Mouse (Mus musculus): ENCODE measurements around the gene Wnt2b. TPM values are rescaled to one million over a fixed set of nuclear protein-coding genes. Genes with fewer than 3 reads are reported as not detected.

The Wnt2b gene
- polyA plus RNA-seq, 1 experiment from 2014 or later, result 2.1 TPM

DNA sequence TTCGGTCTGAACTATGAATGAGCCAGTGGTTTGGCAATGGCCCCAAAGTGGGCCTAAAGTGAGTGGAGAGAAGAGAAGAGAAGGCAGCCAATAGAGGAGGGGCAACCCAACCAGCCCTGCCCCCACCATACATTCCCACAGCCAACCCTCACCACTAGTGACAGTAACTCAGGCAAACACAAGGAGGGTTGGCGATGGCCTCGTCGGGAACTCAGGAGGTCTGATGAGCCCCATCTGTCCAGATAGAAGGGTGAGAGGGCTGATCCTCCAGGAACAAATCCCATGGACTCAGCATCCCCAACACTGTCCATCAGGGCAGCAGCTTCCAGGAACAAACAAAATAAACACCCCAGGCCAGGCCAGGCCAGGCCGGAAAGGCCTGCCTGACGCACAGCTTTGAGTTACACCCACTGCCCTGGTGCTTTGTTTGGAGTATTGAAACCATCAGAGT, 5.6 kb downstream of the Wnt2b start:
- DNase-seq (ENCODE audit: low spot score) (no peak), ATAC-seq (ENCODE audit: low FRiP score) (no peak)
- H3K9ac ChIP-seq (ENCODE audit: low read depth, low read length), result no peak overlapping the region
- H3K4me1 ChIP-seq (replicated peaks; ENCODE audit: control insufficient read depth, insufficient read depth, low read length), result no peaks in the 10 kb centered on the region
- no peak overlapping the region for H3K4me2 ChIP-seq (replicated peaks; ENCODE audit: low read depth, low read length)
- 85% methylated on average over 6 of the region's 6 CpGs for WGBS
- H3K4me3 ChIP-seq (ENCODE audit: low read depth, low read length), result no peak overlapping the region
- H3K36me3 ChIP-seq (ENCODE audit: control insufficient read depth, insufficient read depth, low read length), result no peaks in the 10 kb centered on the region
- no peaks in the 10 kb centered on the region for H3K9me3 ChIP-seq (ENCODE audit: control insufficient read depth, low read length)
- H3K27ac ChIP-seq (ENCODE audit: low read depth, low read length), result no peak overlapping the region
- H3K27me3 ChIP-seq (ENCODE audit: control insufficient read depth, insufficient read depth, low read length), result peaks cover 25% of the 10 kb centered on the region

DNA sequence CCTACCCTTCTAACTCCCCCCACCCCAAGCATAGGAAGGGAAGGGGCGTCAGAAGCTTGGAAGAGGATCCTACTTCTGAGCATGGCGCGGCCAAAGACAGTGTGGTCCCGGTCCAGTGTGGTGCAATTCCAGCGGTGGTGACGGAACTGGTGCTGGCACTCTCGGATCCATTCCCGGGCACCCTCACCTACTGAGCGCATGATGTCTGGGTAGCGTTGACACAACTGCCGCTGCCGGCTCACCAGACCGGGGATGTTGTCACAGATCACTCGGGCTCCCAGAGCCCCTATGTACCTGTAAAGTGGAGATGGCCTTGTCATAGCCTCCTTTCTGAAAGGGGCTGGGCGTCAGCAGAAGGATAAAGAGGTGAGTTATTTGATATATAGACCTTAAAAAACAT, 7.2 kb downstream of the Wnt2b start:
- no peak overlapping the region for H3K4me2 ChIP-seq (replicated peaks; ENCODE audit: low read depth, low read length)
- no peaks in the 10 kb centered on the region for H3K36me3 ChIP-seq (ENCODE audit: control insufficient read depth, insufficient read depth, low read length)
- H3K4me3 ChIP-seq (ENCODE audit: low read depth, low read length), result no peak overlapping the region
- peaks cover 10% of the 10 kb centered on the region for H3K27me3 ChIP-seq (ENCODE audit: control insufficient read depth, insufficient read depth, low read length)
- DNase-seq (ENCODE audit: low spot score) (no peak), ATAC-seq (ENCODE audit: low FRiP score) (no peak)
- 95% methylated on average over 15 of the region's 15 CpGs for WGBS
- no peaks in the 10 kb centered on the region for H3K9me3 ChIP-seq (ENCODE audit: control insufficient read depth, low read length)
- H3K27ac ChIP-seq (ENCODE audit: low read depth, low read length), result no peak overlapping the region
- no peak overlapping the region for H3K9ac ChIP-seq (ENCODE audit: low read depth, low read length)
- H3K4me1 ChIP-seq (replicated peaks; ENCODE audit: control insufficient read depth, insufficient read depth, low read length), result no peaks in the 10 kb centered on the region

DNA sequence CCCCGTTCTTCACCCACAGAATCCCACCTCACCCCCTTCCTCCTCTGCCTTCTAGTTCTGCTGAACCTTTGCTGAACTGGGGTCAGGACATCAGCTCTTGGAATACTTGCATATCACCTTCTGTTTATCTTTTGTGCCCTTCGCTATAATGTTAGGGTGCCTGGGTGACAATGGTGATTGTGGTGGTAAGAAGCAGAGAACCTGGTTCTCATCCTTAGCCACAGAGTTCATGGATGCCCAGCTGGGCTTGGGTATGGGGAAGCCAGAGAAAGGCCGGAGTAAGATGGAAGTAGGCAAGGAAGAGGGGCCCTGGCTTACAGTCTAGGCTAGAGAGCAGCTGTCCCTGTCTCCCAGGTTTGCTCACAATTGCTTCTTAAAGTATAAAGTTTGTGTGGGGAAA, 7.6 kb downstream of the Wnt2b start:
- Histone ChIP-seq H3K9ac (ENCODE audit: low read depth, low read length) (no peak overlapping the region), H3K9me3 (ENCODE audit: control insufficient read depth, low read length) (no peaks in the 10 kb centered on the region), H3K4me1 (replicated peaks; ENCODE audit: control insufficient read depth, insufficient read depth, low read length) (no peaks in the 10 kb centered on the region), H3K4me2 (replicated peaks; ENCODE audit: low read depth, low read length) (no peak overlapping the region), H3K4me3 (ENCODE audit: low read depth, low read length) (no peak overlapping the region), H3K27ac (ENCODE audit: low read depth, low read length) (no peak overlapping the region), H3K27me3 (ENCODE audit: control insufficient read depth, insufficient read depth, low read length) (peaks cover 6% of the 10 kb centered on the region), H3K36me3 (ENCODE audit: control insufficient read depth, insufficient read depth, low read length) (no peaks in the 10 kb centered on the region)
- whole genome bisulfite sequencing, result 94% methylated on average over 3 of the region's 3 CpGs
- DNase-seq (ENCODE audit: low spot score), result no peak
- ATAC-seq (ENCODE audit: low FRiP score), result no peak

DNA sequence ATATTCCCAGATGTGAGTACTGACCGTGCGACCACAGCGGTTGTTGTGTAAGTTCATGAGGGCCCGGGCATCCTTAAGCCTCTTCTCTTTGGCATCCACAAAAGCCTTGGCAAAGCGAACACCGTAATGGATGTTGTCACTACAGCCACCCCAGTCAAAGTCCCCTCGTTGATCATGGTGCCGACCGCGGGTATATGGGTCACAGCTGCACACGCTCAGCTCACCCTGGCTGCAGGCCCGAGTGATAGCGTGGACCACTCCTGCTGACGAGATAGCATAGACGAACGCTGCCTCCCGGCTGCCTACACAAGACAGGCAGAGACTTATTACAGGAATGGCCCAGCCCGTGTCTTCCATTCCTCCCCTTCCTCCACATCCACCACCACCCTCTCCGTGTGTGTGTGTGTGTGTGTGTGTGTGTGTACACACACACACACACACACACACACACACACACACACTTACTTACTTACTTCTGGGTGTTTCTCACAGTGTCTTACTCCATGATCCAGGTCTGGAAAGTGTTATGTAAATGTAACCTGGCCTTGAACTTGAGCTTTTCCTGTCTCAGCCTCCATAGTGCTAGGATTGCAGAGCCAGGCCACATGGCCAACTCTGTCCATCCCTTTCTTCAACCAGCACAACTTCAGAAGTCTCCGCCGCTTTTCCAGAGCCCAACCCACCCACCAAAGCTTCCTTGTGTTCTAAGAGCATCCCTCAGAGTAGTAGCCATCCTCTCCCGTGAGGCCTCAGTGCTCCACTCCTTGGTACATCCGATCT, 8.6 kb downstream of the Wnt2b start:
- Histone ChIP-seq H3K27ac (ENCODE audit: low read depth, low read length) (no peak overlapping the region), H3K4me2 (replicated peaks; ENCODE audit: low read depth, low read length) (no peak overlapping the region), H3K4me3 (ENCODE audit: low read depth, low read length) (no peak overlapping the region), H3K4me1 (replicated peaks; ENCODE audit: control insufficient read depth, insufficient read depth, low read length) (no peaks in the 10 kb centered on the region), H3K9ac (ENCODE audit: low read depth, low read length) (no peak overlapping the region), H3K27me3 (ENCODE audit: control insufficient read depth, insufficient read depth, low read length) (no peaks in the 10 kb centered on the region), H3K9me3 (ENCODE audit: control insufficient read depth, low read length) (no peaks in the 10 kb centered on the region), H3K36me3 (ENCODE audit: control insufficient read depth, insufficient read depth, low read length) (no peaks in the 10 kb centered on the region)
- ATAC-seq (ENCODE audit: low FRiP score) (no peak), DNase-seq (ENCODE audit: low spot score) (no peak)
- WGBS, result 95% methylated on average over 22 of the region's 23 CpGs

DNA sequence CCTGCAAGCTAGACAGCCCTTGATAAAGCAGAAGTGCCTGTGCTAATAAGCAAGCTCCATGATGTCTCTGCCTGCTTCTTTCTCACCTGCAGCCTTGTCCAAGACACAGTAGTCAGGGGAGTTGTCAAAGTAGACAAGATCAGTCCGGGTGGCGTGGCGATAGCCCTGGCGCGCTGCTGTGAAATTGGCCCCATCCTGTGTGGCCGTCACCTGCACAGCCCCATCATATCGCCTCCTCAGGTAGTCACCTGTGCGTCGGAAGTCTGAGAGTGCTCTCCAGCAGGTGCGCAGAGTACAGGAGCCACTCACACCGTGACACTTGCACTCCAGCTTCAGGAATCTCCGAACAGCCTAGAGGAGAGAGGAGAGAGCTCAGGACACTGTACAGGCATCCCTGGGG, 10.8 kb downstream of the Wnt2b start:
- no peak for DNase-seq (ENCODE audit: low spot score)
- no peak for ATAC-seq (ENCODE audit: low FRiP score)
- no peaks in the 10 kb centered on the region for H3K36me3 ChIP-seq (ENCODE audit: control insufficient read depth, insufficient read depth, low read length)

DNA sequence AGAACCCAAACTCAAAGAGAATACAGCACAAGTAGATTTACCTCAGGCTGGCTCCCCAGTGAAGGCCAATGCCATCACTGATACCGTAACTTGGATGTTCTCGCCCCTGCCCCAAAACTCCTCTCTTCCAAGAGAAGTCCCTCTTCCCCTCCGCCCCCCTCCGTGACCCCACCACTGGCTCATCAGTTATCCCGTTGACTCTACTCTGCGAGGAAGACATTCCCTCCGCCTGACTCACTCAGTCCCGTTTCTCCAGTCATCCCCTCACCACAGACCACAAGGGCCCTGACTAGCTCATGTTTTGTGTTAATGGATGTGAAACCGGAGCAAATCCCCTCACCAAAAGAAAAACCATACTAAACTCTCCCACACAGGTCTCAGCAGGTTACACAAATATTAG, 16.8 kb downstream of the Wnt2b start:
- H3K4me2 ChIP-seq (replicated peaks; ENCODE audit: low read depth, low read length), result no peak overlapping the region
- no peaks in the 10 kb centered on the region for H3K9me3 ChIP-seq (ENCODE audit: control insufficient read depth, low read length)
- no peaks in the 10 kb centered on the region for H3K4me1 ChIP-seq (replicated peaks; ENCODE audit: control insufficient read depth, insufficient read depth, low read length)
- DNase-seq (ENCODE audit: low spot score) (no peak), ATAC-seq (ENCODE audit: low FRiP score) (no peak)
- H3K27me3 ChIP-seq (ENCODE audit: control insufficient read depth, insufficient read depth, low read length), result no peaks in the 10 kb centered on the region
- no peaks in the 10 kb centered on the region for H3K36me3 ChIP-seq (ENCODE audit: control insufficient read depth, insufficient read depth, low read length)
- no peak overlapping the region for H3K9ac ChIP-seq (ENCODE audit: low read depth, low read length)
- 88% methylated on average over 9 of the region's 9 CpGs for WGBS
- no peak overlapping the region for H3K4me3 ChIP-seq (ENCODE audit: low read depth, low read length)
- no peak overlapping the region for H3K27ac ChIP-seq (ENCODE audit: low read depth, low read length)

More for the DNA sequence above, 10.8 kb downstream of the Wnt2b start:
- no peak overlapping the region for H3K9ac ChIP-seq (ENCODE audit: low read depth, low read length)
- H3K4me2 ChIP-seq (replicated peaks; ENCODE audit: low read depth, low read length), result no peak overlapping the region
- H3K27me3 ChIP-seq (ENCODE audit: control insufficient read depth, insufficient read depth, low read length), result no peaks in the 10 kb centered on the region
- no peaks in the 10 kb centered on the region for H3K9me3 ChIP-seq (ENCODE audit: control insufficient read depth, low read length)
- WGBS, result 96% methylated on average over 12 of the region's 12 CpGs
- H3K4me3 ChIP-seq (ENCODE audit: low read depth, low read length), result no peak overlapping the region
- H3K27ac ChIP-seq (ENCODE audit: low read depth, low read length), result no peak overlapping the region
- no peaks in the 10 kb centered on the region for H3K4me1 ChIP-seq (replicated peaks; ENCODE audit: control insufficient read depth, insufficient read depth, low read length)

DNA sequence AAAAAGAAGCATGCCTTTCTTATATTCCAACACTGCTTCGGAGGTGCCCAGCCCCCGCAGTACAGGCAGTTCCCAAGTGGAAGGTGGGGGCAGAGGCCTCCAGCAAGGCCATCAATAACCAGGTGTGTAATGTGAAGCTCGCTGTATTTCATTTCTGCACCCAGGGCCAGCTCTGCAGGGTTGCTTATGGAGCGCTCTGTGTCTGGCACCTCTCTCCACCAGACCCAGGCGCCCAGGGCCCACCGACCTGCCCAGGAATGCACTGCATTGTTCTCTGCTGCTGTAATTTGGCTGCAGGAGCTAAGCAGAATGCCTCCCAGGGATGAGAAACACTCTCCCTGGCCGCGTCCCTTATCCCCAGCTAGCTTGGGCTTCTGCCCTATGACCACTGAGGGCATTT, 18.4 kb downstream of the Wnt2b start:
- 43% methylated on average over 8 of the region's 8 CpGs for WGBS
- H3K9ac ChIP-seq (ENCODE audit: low read depth, low read length), result no peak overlapping the region
- ATAC-seq (ENCODE audit: low FRiP score), result no peak
- H3K4me1 ChIP-seq (replicated peaks; ENCODE audit: control insufficient read depth, insufficient read depth, low read length), result no peaks in the 10 kb centered on the region
- no peak overlapping the region for H3K4me2 ChIP-seq (replicated peaks; ENCODE audit: low read depth, low read length)
- H3K27ac ChIP-seq (ENCODE audit: low read depth, low read length), result no peak overlapping the region
- no peak for DNase-seq (ENCODE audit: low spot score)
- H3K9me3 ChIP-seq (ENCODE audit: control insufficient read depth, low read length), result no peaks in the 10 kb centered on the region
- no peaks in the 10 kb centered on the region for H3K36me3 ChIP-seq (ENCODE audit: control insufficient read depth, insufficient read depth, low read length)
- H3K4me3 ChIP-seq (ENCODE audit: low read depth, low read length), result no peak overlapping the region
- no peaks in the 10 kb centered on the region for H3K27me3 ChIP-seq (ENCODE audit: control insufficient read depth, insufficient read depth, low read length)

DNA sequence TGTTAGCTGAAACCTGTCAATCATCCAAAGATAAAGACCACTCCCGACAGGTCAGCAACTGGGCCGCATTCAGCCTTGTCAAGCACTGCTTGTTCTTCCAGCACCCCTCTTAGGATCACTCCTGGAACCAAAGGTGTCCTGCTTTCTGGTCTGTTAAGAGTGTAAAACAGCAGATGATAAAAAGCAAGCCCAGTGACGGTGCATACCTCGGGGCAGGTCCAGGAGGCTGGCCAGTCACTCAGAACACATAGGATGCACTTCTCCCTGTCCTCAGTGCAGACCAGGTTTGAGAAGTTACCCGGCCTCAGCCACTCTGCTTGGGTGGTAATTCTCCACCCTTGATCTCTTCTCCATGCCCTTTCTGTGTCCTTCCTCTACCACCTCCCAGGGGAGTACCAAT, 19.0 kb downstream of the Wnt2b start:
- Histone ChIP-seq H3K27me3 (ENCODE audit: control insufficient read depth, insufficient read depth, low read length) (no peaks in the 10 kb centered on the region), H3K9ac (ENCODE audit: low read depth, low read length) (no peak overlapping the region), H3K27ac (ENCODE audit: low read depth, low read length) (no peak overlapping the region), H3K36me3 (ENCODE audit: control insufficient read depth, insufficient read depth, low read length) (no peaks in the 10 kb centered on the region), H3K4me2 (replicated peaks; ENCODE audit: low read depth, low read length) (no peak overlapping the region), H3K9me3 (ENCODE audit: control insufficient read depth, low read length) (no peaks in the 10 kb centered on the region), H3K4me1 (replicated peaks; ENCODE audit: control insufficient read depth, insufficient read depth, low read length) (no peaks in the 10 kb centered on the region), H3K4me3 (ENCODE audit: low read depth, low read length) (no peak overlapping the region)
- DNase-seq (ENCODE audit: low spot score), result no peak
- WGBS, result 62% methylated on average over 5 of the region's 5 CpGs
- ATAC-seq (ENCODE audit: low FRiP score), result no peak

DNA sequence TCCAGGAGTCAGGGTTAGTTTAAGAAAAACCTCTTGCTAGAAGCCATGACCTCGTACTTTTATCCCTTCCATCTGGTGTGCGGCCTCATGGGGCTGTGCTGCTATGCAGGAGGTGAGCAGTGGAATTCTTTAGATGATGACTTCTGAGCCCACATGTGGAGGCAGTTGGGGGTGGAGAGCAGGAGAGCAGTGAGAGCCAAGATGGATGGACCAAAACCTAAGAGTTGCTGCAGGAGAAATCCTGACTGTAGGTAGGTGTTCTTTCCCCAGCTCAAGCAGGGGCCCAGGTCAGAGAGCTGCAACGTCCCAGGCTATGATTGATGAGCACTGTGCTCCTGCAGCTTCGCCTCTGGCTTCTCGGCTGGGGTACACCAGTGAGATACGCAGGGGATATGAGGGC, 21.0 kb downstream of the Wnt2b start:
- Histone ChIP-seq H3K27ac (ENCODE audit: low read depth, low read length) (no peak overlapping the region), H3K4me1 (replicated peaks; ENCODE audit: control insufficient read depth, insufficient read depth, low read length) (no peaks in the 10 kb centered on the region), H3K27me3 (ENCODE audit: control insufficient read depth, insufficient read depth, low read length) (no peaks in the 10 kb centered on the region), H3K9ac (ENCODE audit: low read depth, low read length) (no peak overlapping the region), H3K9me3 (ENCODE audit: control insufficient read depth, low read length) (no peaks in the 10 kb centered on the region), H3K36me3 (ENCODE audit: control insufficient read depth, insufficient read depth, low read length) (no peaks in the 10 kb centered on the region), H3K4me3 (ENCODE audit: low read depth, low read length) (no peak overlapping the region), H3K4me2 (replicated peaks; ENCODE audit: low read depth, low read length) (no peak overlapping the region)
- no peak for DNase-seq (ENCODE audit: low spot score)
- ATAC-seq (ENCODE audit: low FRiP score), result no peak
- WGBS, result 42% methylated on average over 6 of the region's 6 CpGs
